Mouse (Mus musculus) ES-Bruce4 (cell line): Measurements from ENCODE around the gene Dusp18. TPM values are rescaled to one million over a fixed set of nuclear protein-coding genes. Genes with fewer than 3 reads are reported as not detected.

Experiments
- H3K27ac ChIP-seq: 2 replicates; pipeline ENCODE4 v1.5.1; 2012; ENCODE audit warnings: low read length, inconsistent platforms; ENCODE audit not compliant: insufficient read depth
- H3K27me3 ChIP-seq: 2 replicates; pipeline ENCODE4 v1.6.1; 2012; ENCODE audit warnings: mild to moderate bottlenecking, low read length, inconsistent platforms; ENCODE audit not compliant: control insufficient read depth, poor library complexity, insufficient read depth, severe bottlenecking
- H3K36me3 ChIP-seq: 2 replicates; pipeline ENCODE4 v1.6.1; 2012; ENCODE audit warnings: inconsistent platforms, mild to moderate bottlenecking, low read length, moderate library complexity; ENCODE audit not compliant: control insufficient read depth, poor library complexity, insufficient read depth, severe bottlenecking
- H3K4me1 ChIP-seq: one replicate; pipeline ENCODE4 v1.8.1; 2011; ENCODE audit warnings: low read length; ENCODE audit not compliant: control insufficient read depth, insufficient read depth
- H3K4me3 ChIP-seq: 2 replicates; pipeline ENCODE4 v1.5.1; 2011; ENCODE audit warnings: low read depth, mild to moderate bottlenecking, low read length
- H3K9ac ChIP-seq: 2 replicates; pipeline ENCODE4 v1.6.1; 2012; ENCODE audit warnings: low read depth, mild to moderate bottlenecking, inconsistent platforms; ENCODE audit not compliant: poor library complexity, severe bottlenecking
- H3K9me3 ChIP-seq: replicated peaks from 2 replicates; pipeline ENCODE4 v1.6.1; 2012; ENCODE audit warnings: mild to moderate bottlenecking, low read length, inconsistent platforms; ENCODE audit not compliant: control insufficient read depth, poor library complexity, insufficient read depth, severe bottlenecking
- CTCF ChIP-seq: IDR thresholded peaks from one replicate; pipeline ENCODE4 v1.8.1; 2011; ENCODE audit warnings: low read depth, low read length
- EP300 ChIP-seq: IDR thresholded peaks from 2 replicates; pipeline ENCODE4 v1.6.1; 2011; ENCODE audit warnings: low read depth, low read length; ENCODE audit not compliant: insufficient read depth
- POLR2A ChIP-seq: IDR thresholded peaks from one replicate; pipeline ENCODE4 v1.8.1; 2011; ENCODE audit warnings: low read length; ENCODE audit not compliant: insufficient read depth
- polyA plus RNA-seq: library from polyadenylated mRNA; stranded (reverse); fragments of >200 nt; gene quantifications from 2 replicates; pipeline ENCODE4 v1.2.4, GENCODE M21; 2011; ENCODE audit warnings: low read depth; ENCODE audit not compliant: missing spikeins, insufficient read depth, insufficient read length

Gene Dusp18
- polyA plus RNA-seq, 1 experiment = 3.3 TPM

GRCm38 (mm10) chr11:3936318-3936717 is 41.3 kb downstream of the Dusp18 start:
- Histone ChIP-seq H3K36me3 (no peaks in the 10 kb centered on the region), H3K27ac (no peak overlapping the region), H3K27me3 (no peaks in the 10 kb centered on the region), H3K4me3 (no peak overlapping the region), H3K9me3 (no peaks in the 10 kb centered on the region), H3K9ac (no peak overlapping the region), H3K4me1 (no peaks in the 10 kb centered on the region)
- TF ChIP-seq EP300 (no peak), POLR2A (no peak)

DNA sequence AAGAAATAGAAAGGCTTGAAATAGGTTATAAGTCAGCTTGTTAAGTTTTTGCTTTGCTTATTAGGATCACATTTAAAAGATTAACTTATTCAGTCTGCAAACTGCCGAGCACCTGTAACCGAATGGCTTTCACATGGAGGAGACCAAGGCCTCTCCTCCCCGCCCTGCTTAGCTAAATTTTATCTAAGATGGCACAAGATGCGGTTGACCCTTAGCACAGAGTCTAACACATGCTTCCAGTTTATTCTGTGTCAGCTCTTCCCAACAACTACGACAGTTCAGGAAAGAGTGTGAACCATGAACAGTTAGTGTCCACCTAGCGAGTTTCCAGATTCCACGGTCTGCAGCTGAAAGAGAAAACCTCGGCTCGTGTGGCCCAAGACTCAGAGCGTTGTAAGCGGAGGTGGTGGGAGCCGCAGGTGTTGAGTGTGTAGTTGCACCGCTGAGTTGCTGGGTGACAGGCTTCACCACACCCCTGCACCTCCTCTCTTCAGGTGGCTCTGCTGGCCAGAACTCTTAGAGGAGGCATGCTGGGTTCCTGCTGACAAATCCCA is 42.4 kb downstream of the Dusp18 start:
- Histone ChIP-seq H3K27ac (no peak overlapping the region), H3K4me3 (no peak overlapping the region), H3K27me3 (no peaks in the 10 kb centered on the region), H3K9me3 (no peaks in the 10 kb centered on the region), H3K36me3 (no peaks in the 10 kb centered on the region), H3K9ac (no peak overlapping the region), H3K4me1 (no peaks in the 10 kb centered on the region)
- TF ChIP-seq POLR2A (no peak), EP300 (no peak), CTCF (no peak)

- Histone ChIP-seq H3K27ac (no peak overlapping the region), H3K9me3 (no peaks in the 10 kb centered on the region), H3K27me3 (no peaks in the 10 kb centered on the region), H3K9ac (no peak overlapping the region), H3K4me3 (no peak overlapping the region), H3K4me1 (no peaks in the 10 kb centered on the region), H3K36me3 (no peaks in the 10 kb centered on the region)
- TF ChIP-seq CTCF (no peak), POLR2A (no peak), EP300 (no peak)
Measured at GRCm38 (mm10) chr11:3941371-3941770, 46.3 kb downstream of the Dusp18 start.

DNA sequence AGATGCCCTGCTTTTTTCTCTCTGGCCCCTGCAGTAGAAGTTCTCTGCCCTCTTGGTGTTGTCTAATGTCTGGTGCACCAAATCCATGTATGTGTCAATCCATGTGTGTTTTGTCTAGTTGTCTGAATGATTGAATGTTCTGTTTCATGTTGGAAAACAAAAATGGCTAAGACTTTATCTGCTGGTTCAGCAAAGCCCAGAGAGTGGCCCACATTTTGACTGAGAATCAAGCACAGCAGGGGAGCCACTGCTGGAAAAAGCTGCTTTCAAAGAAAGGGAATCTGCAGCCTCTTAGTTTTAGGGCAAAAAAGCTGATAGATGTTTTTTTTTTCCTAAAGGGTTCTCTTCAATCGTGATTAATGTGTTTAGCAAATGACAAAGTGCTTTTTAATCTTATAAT is 51.3 kb downstream of the Dusp18 start:
- Histone ChIP-seq H3K27ac (peak overlapping the region; percentile 51), H3K36me3 (no peaks in the 10 kb centered on the region), H3K9me3 (no peaks in the 10 kb centered on the region), H3K4me1 (no peaks in the 10 kb centered on the region), H3K4me3 (no peak overlapping the region), H3K27me3 (no peaks in the 10 kb centered on the region), H3K9ac (no peak overlapping the region)
- no peak for TF ChIP-seq EP300
- no peak for TF ChIP-seq CTCF
- TF ChIP-seq POLR2A = no peak

Other genes with a start within 250 kb of the Dusp18 start
- 38.6 and 41.8 TPM in 2 replicates for gene Morc2a, start 246.0 kb upstream of the Dusp18 start, polyA plus RNA-seq
- gene Osbp2, start 31.3 kb upstream of the Dusp18 start, polyA plus RNA-seq = 0.67 and 1.5 TPM in 2 replicates
- 0.72 and 1.1 TPM in 2 replicates for gene 4921536K21Rik, start 142 bp upstream of the Dusp18 start, polyA plus RNA-seq
- gene Slc35e4, start 19.4 kb downstream of the Dusp18 start, polyA plus RNA-seq = 2.9 and 3.1 TPM in 2 replicates
- 45.8 and 47.8 TPM in 2 replicates for gene Tcn2, start 36.9 kb downstream of the Dusp18 start, polyA plus RNA-seq
- 248 and 252 TPM in 2 replicates for gene Pes1, start 68.7 kb downstream of the Dusp18 start, polyA plus RNA-seq
- gene 4930556J24Rik, start 81.5 kb downstream of the Dusp18 start, polyA plus RNA-seq = not detected in 2 replicates
- 1.6 and 1.8 TPM in 2 replicates for gene Gal3st1, start 88.4 kb downstream of the Dusp18 start, polyA plus RNA-seq
- 5.2 and 7.4 TPM in 2 replicates for gene Sec14l4, start 136.2 kb downstream of the Dusp18 start, polyA plus RNA-seq
- gene Sec14l3, start 169.6 kb downstream of the Dusp18 start, polyA plus RNA-seq = not detected in 2 replicates
- 8.3 and 10.9 TPM in 2 replicates for gene Mtfp1, start 200.2 kb downstream of the Dusp18 start, polyA plus RNA-seq
- gene Sec14l2, start 228.2 kb downstream of the Dusp18 start, polyA plus RNA-seq = 4.2 and 5.4 TPM in 2 replicates
- gene Rnf215, start 240.0 kb downstream of the Dusp18 start, polyA plus RNA-seq = 8.0 and 8.9 TPM in 2 replicates